Mouse (Mus musculus): Measurements from ENCODE around the gene Rpp38. TPM values are rescaled to one million over a fixed set of nuclear protein-coding genes. Genes with fewer than 3 reads are reported as not detected.

Rpp38 gene
- total RNA-seq, 2 experiments from 2014 or later = 3.6 to 6.4 TPM

GRCm38 (mm10) chr2:3295826-3296225 is 36.6 kb downstream of the Rpp38 start:
- intact Hi-C loops (cut with DNase I) = no loop called here
- DNase-seq = no peak

GRCm38 (mm10) chr2:3292170-3292569 is 40.3 kb downstream of the Rpp38 start:
- no peak for DNase-seq
- intact Hi-C loops (cut with DNase I) = no loop called here

- DNase-seq = no peak
- intact Hi-C loops (cut with DNase I) = no loop called here
Measured at GRCm38 (mm10) chr2:3289581-3289980, 42.9 kb downstream of the Rpp38 start.

GRCm38 (mm10) chr2:3286243-3286642 is 46.2 kb downstream of the Rpp38 start:
- DNase-seq = no peak
- intact Hi-C loops (cut with DNase I) = no loop called here

- DNase-seq = no peak
- intact Hi-C loops (cut with DNase I) = no loop called here
Measured at GRCm38 (mm10) chr2:3285709-3286108, 46.7 kb downstream of the Rpp38 start.

- intact Hi-C loops (cut with DNase I) = no loop called here
- no peak for DNase-seq
Measured at GRCm38 (mm10) chr2:3285181-3285530, 47.3 kb downstream of the Rpp38 start.

GRCm38 (mm10) chr2:3284473-3285180 is 47.8 kb downstream of the Rpp38 start:
- intact Hi-C loops (cut with DNase I) = loop anchor here (5.0 kb wide), 1 partner anchor 48 kb away; the partner anchor contains the start of gene Rpp38
- peak in 1 of 2 experiments; percentile 22 for DNase-seq

GRCm38 (mm10) chr2:3283602-3284472 is 48.6 kb downstream of the Rpp38 start, which contains the start of gene Nmt2:
TSS of gene Nmt2 (plus strand) at chr2:3284212.
- peak; percentile 97 to 100 for DNase-seq
- intact Hi-C loops (cut with DNase I) = loop anchor here (5.0 kb wide), 1 partner anchor 48 kb away; the partner anchor contains the start of gene Rpp38

- intact Hi-C loops (cut with DNase I) = loop anchor here (5.0 kb wide), 1 partner anchor 49 kb away; the partner anchor contains the start of gene Rpp38
- DNase-seq = no peak
Measured at GRCm38 (mm10) chr2:3282866-3283601, 49.4 kb downstream of the Rpp38 start.

- intact Hi-C loops (cut with DNase I) = loop anchor here (5.0 kb wide), 1 partner anchor 51 kb away; the partner anchor contains the start of gene Rpp38
- peak in 1 of 2 experiments; percentile 46 for DNase-seq
Measured at GRCm38 (mm10) chr2:3281311-3281710, 51.1 kb downstream of the Rpp38 start.

Other genes with a start within 250 kb of the Rpp38 start
- gene Fam171a1, start 218.4 kb downstream of the Rpp38 start, total RNA-seq (2021) = 1 to 10 TPM; 3.4 to 3.8 TPM
- gene Nmt2, start 48.4 kb downstream of the Rpp38 start, total RNA-seq (2021) = 1 to 10 TPM; 8.2 to 9.0 TPM
- gene Acbd7, start 3.5 kb upstream of the Rpp38 start, total RNA-seq (2021) = under 1 TPM; 0.54 to 0.74 TPM
- not detected for gene Olah, start 64.6 kb upstream of the Rpp38 start, total RNA-seq (2021)
- gene Meig1, start 90.0 kb upstream of the Rpp38 start, total RNA-seq (2021) = not detected
- 1 to 10 TPM; 1.8 to 2.7 TPM for gene Dclre1c, start 91.5 kb upstream of the Rpp38 start, total RNA-seq (2021)
- gene Suv39h2, start 142.4 kb upstream of the Rpp38 start, total RNA-seq (2021) = under 1 TPM; 0.74 to 0.89 TPM
- 1 to 10 TPM in 1 of 2 experiments, under 1 TPM in 1; 0.72 to 1.0 TPM for gene Gm45902, start 180.1 kb upstream of the Rpp38 start, total RNA-seq (2021)
- 10 to 100 TPM; 11.5 to 12.0 TPM for gene Hspa14, start 180.2 kb upstream of the Rpp38 start, total RNA-seq (2021)
- gene Cdnf, start 180.4 kb upstream of the Rpp38 start, total RNA-seq (2021) = 10 to 100 TPM; 36.5 to 39.6 TPM
- gene Fam107b, start 237.8 kb upstream of the Rpp38 start, total RNA-seq (2021) = 1 to 10 TPM; 1.8 to 2.2 TPM